Mouse (Mus musculus) frontal cortex, postnatal 10 days (tissue): ENCODE data around the gene Ssbp3.

ENCODE experiments used
- DNase-seq, 2 experiments: peaks; one replicate each; pipeline ENCODE4 v3.0.0; 2022; ENCODE audit warnings: low spot score in 2 of 2, mixed read lengths in 1 of 2

Gene Ssbp3

GRCm38 (mm10) chr4:106959506-106960302 is 49.2 kb downstream of the Ssbp3 start:
- DNase-seq = no peak

- no peak for DNase-seq
Measured at GRCm38 (mm10) chr4:106960476-106960875, 50.0 kb downstream of the Ssbp3 start.

GRCm38 (mm10) chr4:106961321-106961720 is 50.8 kb downstream of the Ssbp3 start:
- DNase-seq = no peak

GRCm38 (mm10) chr4:106964356-106964755 is 53.9 kb downstream of the Ssbp3 start:
- DNase-seq = no peak

GRCm38 (mm10) chr4:106964996-106965395 is 54.5 kb downstream of the Ssbp3 start:
- DNase-seq = no peak

- no peak for DNase-seq
Measured at GRCm38 (mm10) chr4:106966443-106966842, 55.9 kb downstream of the Ssbp3 start.

- DNase-seq = no peak
Measured at GRCm38 (mm10) chr4:106968910-106969309, 58.4 kb downstream of the Ssbp3 start.

- no peak for DNase-seq
Measured at GRCm38 (mm10) chr4:106970786-106971185, 60.3 kb downstream of the Ssbp3 start.

- DNase-seq = no peak
Measured at GRCm38 (mm10) chr4:106972061-106972460, 61.6 kb downstream of the Ssbp3 start.

GRCm38 (mm10) chr4:106972461-106973384 is 62.2 kb downstream of the Ssbp3 start:
- DNase-seq = no peak

GRCm38 (mm10) chr4:106975324-106975723 is 64.8 kb downstream of the Ssbp3 start:
- no peak for DNase-seq

GRCm38 (mm10) chr4:106975890-106976289 is 65.4 kb downstream of the Ssbp3 start:
- DNase-seq = no peak

GRCm38 (mm10) chr4:106976576-106976975 is 66.1 kb downstream of the Ssbp3 start:
- no peak for DNase-seq

GRCm38 (mm10) chr4:106977218-106977651 is 66.7 kb downstream of the Ssbp3 start:
- no peak for DNase-seq

- DNase-seq = no peak
Measured at GRCm38 (mm10) chr4:106978376-106978775, 67.9 kb downstream of the Ssbp3 start.

- DNase-seq = no peak
Measured at GRCm38 (mm10) chr4:106980669-106981068, 70.2 kb downstream of the Ssbp3 start.

- DNase-seq = no peak
Measured at GRCm38 (mm10) chr4:106981385-106982103, 71.0 kb downstream of the Ssbp3 start.

- DNase-seq = no peak
Measured at GRCm38 (mm10) chr4:106982344-106983121, 72.0 kb downstream of the Ssbp3 start.

- DNase-seq = no peak
Measured at GRCm38 (mm10) chr4:106983908-106984515, 73.5 kb downstream of the Ssbp3 start.

GRCm38 (mm10) chr4:106985289-106985688 is 74.8 kb downstream of the Ssbp3 start:
- DNase-seq = no peak
